Mouse (Mus musculus) ZHBTc4 (cell line): Measurements from ENCODE around the gene Phf21a.
A peak's percentile ranks its signal among the peaks of the same experiment; 100 is the strongest.
"Not testable (repeated sequence)": the region's sequence is repeated elsewhere in the genome, so short reads cannot be mapped to it uniquely, and the experiment has no call there.

ENCODE experiments used
- DNase-seq: peaks from one replicate; pipeline ENCODE4 v3.0.0-alpha.2; 2011; ENCODE audit warnings: low read depth, low spot score

Gene Phf21a

GRCm38 (mm10) chr2:92082196-92082595 lies 10.7 kb upstream of the Phf21a start:
- no peak for DNase-seq

- DNase-seq: no peak
Measured at GRCm38 (mm10) chr2:92085721-92086120, 7.2 kb upstream of the Phf21a start.

GRCm38 (mm10) chr2:92087065-92087464 lies 5.9 kb upstream of the Phf21a start:
- no peak for DNase-seq

GRCm38 (mm10) chr2:92089782-92090181 lies 3.1 kb upstream of the Phf21a start:
- no peak for DNase-seq

- DNase-seq: not testable (repeated sequence)
Measured at GRCm38 (mm10) chr2:92093503-92093902, 586 bp downstream of the Phf21a start.

GRCm38 (mm10) chr2:92094078-92094477 lies 1.2 kb downstream of the Phf21a start:
- DNase-seq: no peak

- DNase-seq: no peak
Measured at GRCm38 (mm10) chr2:92100768-92101167, 7.9 kb downstream of the Phf21a start.

GRCm38 (mm10) chr2:92124523-92124922 lies 31.6 kb downstream of the Phf21a start:
- DNase-seq: no peak

GRCm38 (mm10) chr2:92125330-92125729 lies 32.4 kb downstream of the Phf21a start:
- DNase-seq: no peak

- no peak for DNase-seq
Measured at GRCm38 (mm10) chr2:92130071-92130470, 37.2 kb downstream of the Phf21a start.

- DNase-seq: no peak
Measured at GRCm38 (mm10) chr2:92138736-92139135, 45.8 kb downstream of the Phf21a start.

GRCm38 (mm10) chr2:92139365-92139764 lies 46.4 kb downstream of the Phf21a start:
- DNase-seq: no peak

GRCm38 (mm10) chr2:92140383-92140782 lies 47.5 kb downstream of the Phf21a start:
- DNase-seq: no peak

- DNase-seq: no peak
Measured at GRCm38 (mm10) chr2:92141073-92141472, 48.2 kb downstream of the Phf21a start.

GRCm38 (mm10) chr2:92143932-92144331 lies 51.0 kb downstream of the Phf21a start:
- DNase-seq: peak; percentile 89

- DNase-seq: peak; percentile 57
Measured at GRCm38 (mm10) chr2:92147925-92148750, 55.2 kb downstream of the Phf21a start.

- DNase-seq: no peak
Measured at GRCm38 (mm10) chr2:92164291-92164690, 71.4 kb downstream of the Phf21a start.

- DNase-seq: no peak
Measured at GRCm38 (mm10) chr2:92166950-92167349, 74.0 kb downstream of the Phf21a start.

GRCm38 (mm10) chr2:92171046-92171643 lies 78.2 kb downstream of the Phf21a start:
- DNase-seq: peak; percentile 32

- no peak for DNase-seq
Measured at GRCm38 (mm10) chr2:92172300-92172699, 79.4 kb downstream of the Phf21a start.

GRCm38 (mm10) chr2:92173186-92173585 lies 80.3 kb downstream of the Phf21a start:
- DNase-seq: no peak

GRCm38 (mm10) chr2:92174265-92174664 lies 81.3 kb downstream of the Phf21a start:
- DNase-seq: no peak

GRCm38 (mm10) chr2:92175002-92175401 lies 82.1 kb downstream of the Phf21a start:
- DNase-seq: no peak
